Mouse (Mus musculus) embryonic fibroblast, embryonic 13.5 days (primary cell): ENCODE measurements around the gene Iqcf4. TPM values are rescaled to one million over a fixed set of nuclear protein-coding genes. Genes with fewer than 3 reads are reported as not detected.

Experiments used
- H3K27ac ChIP-seq: 2 replicates; pipeline ENCODE4 v1.5.1; 2012; ENCODE audit warnings: low read length, control low read depth, inconsistent platforms; ENCODE audit not compliant: insufficient read depth
- H3K4me1 ChIP-seq: 2 replicates; pipeline ENCODE4 v1.6.1; 2011; ENCODE audit warnings: low read length; ENCODE audit not compliant: control insufficient read depth, insufficient read depth
- H3K4me3 ChIP-seq: 2 replicates; pipeline ENCODE4 v1.5.1; 2011; ENCODE audit warnings: mild to moderate bottlenecking, control low read depth, low read length; ENCODE audit not compliant: insufficient read depth
- CTCF ChIP-seq: IDR thresholded peaks from 2 replicates; pipeline ENCODE4 v1.5.1; 2011; ENCODE audit warnings: mild to moderate bottlenecking, control low read depth, low read length, moderate library complexity, borderline replicate concordance; ENCODE audit not compliant: insufficient read depth
- POLR2A ChIP-seq: IDR thresholded peaks from 2 replicates; pipeline ENCODE4 v1.6.1; 2011; ENCODE audit warnings: low read depth, mild to moderate bottlenecking, control low read depth, low read length, moderate library complexity
- polyA plus RNA-seq: library from polyadenylated mRNA; stranded (reverse); fragments of >200 nt; gene quantifications from 2 replicates; pipeline ENCODE4 v1.2.4, GENCODE M21; 2011; ENCODE audit warnings: low read depth; ENCODE audit not compliant: missing spikeins, insufficient read length

Gene Iqcf4
- polyA plus RNA-seq, 1 experiment = not detected

- TF ChIP-seq POLR2A = no peak
- no peak for TF ChIP-seq CTCF
- H3K27ac ChIP-seq = no peak overlapping the region
- H3K4me3 ChIP-seq = no peak overlapping the region
- H3K4me1 ChIP-seq = no peaks in the 10 kb centered on the region
These were observed 11.8 kb upstream of the Iqcf4 start for GRCm38 (mm10) chr9:106582552-106582951.

- H3K27ac ChIP-seq = no peak overlapping the region
- TF ChIP-seq CTCF = no peak
- no peak for TF ChIP-seq POLR2A
- H3K4me1 ChIP-seq = no peaks in the 10 kb centered on the region
- no peak overlapping the region for H3K4me3 ChIP-seq
These were observed 9.2 kb upstream of the Iqcf4 start for GRCm38 (mm10) chr9:106580016-106580415.

GRCm38 (mm10) chr9:106576112-106576511, 5.3 kb upstream of the Iqcf4 start:
- Histone ChIP-seq H3K4me3 (no peak overlapping the region), H3K27ac (no peak overlapping the region), H3K4me1 (no peaks in the 10 kb centered on the region)
- TF ChIP-seq POLR2A = no peak
- TF ChIP-seq CTCF = no peak

- TF ChIP-seq CTCF (no peak), POLR2A (no peak)
- H3K4me3 ChIP-seq = no peak overlapping the region
- H3K4me1 ChIP-seq = no peaks in the 10 kb centered on the region
- no peak overlapping the region for H3K27ac ChIP-seq
These were observed 2.6 kb upstream of the Iqcf4 start for GRCm38 (mm10) chr9:106573366-106573765.

- no peak for TF ChIP-seq CTCF
- no peak for TF ChIP-seq POLR2A
- H3K4me3 ChIP-seq = no peak overlapping the region
- no peaks in the 10 kb centered on the region for H3K4me1 ChIP-seq
- no peak overlapping the region for H3K27ac ChIP-seq
These were observed 1.4 kb upstream of the Iqcf4 start for GRCm38 (mm10) chr9:106572186-106572585.

GRCm38 (mm10) chr9:106566437-106566836, 4.4 kb downstream of the Iqcf4 start:
- no peak for TF ChIP-seq POLR2A
- TF ChIP-seq CTCF = no peak
- H3K4me3 ChIP-seq = no peak overlapping the region
- H3K27ac ChIP-seq = no peak overlapping the region
- no peaks in the 10 kb centered on the region for H3K4me1 ChIP-seq

GRCm38 (mm10) chr9:106564025-106564424, 6.8 kb downstream of the Iqcf4 start:
- Histone ChIP-seq H3K4me3 (no peak overlapping the region), H3K27ac (no peak overlapping the region), H3K4me1 (no peaks in the 10 kb centered on the region)
- TF ChIP-seq POLR2A (no peak), CTCF (no peak)

GRCm38 (mm10) chr9:106562291-106562690, 8.5 kb downstream of the Iqcf4 start:
- TF ChIP-seq CTCF = no peak
- no peak for TF ChIP-seq POLR2A
- Histone ChIP-seq H3K27ac (no peak overlapping the region), H3K4me1 (no peaks in the 10 kb centered on the region), H3K4me3 (no peak overlapping the region)

GRCm38 (mm10) chr9:106561531-106561930, 9.3 kb downstream of the Iqcf4 start, which contains the start of gene Iqcf3:
Iqcf3 (minus strand) TSS chr9:106561631.
- H3K4me1 ChIP-seq = no peaks in the 10 kb centered on the region
- no peak within 1 kb of the TSS for H3K27ac ChIP-seq
- no peak within 1 kb of the TSS for H3K4me3 ChIP-seq
- TF ChIP-seq CTCF (no peak), POLR2A (no peak)

GRCm38 (mm10) chr9:106534975-106535374, 35.8 kb downstream of the Iqcf4 start:
- TF ChIP-seq CTCF (no peak), POLR2A (no peak)
- no peak overlapping the region for H3K27ac ChIP-seq
- H3K4me3 ChIP-seq = no peak overlapping the region
- no peaks in the 10 kb centered on the region for H3K4me1 ChIP-seq

GRCm38 (mm10) chr9:106534296-106534695, 36.5 kb downstream of the Iqcf4 start:
- Histone ChIP-seq H3K27ac (no peak overlapping the region), H3K4me1 (no peaks in the 10 kb centered on the region), H3K4me3 (no peak overlapping the region)
- TF ChIP-seq POLR2A (no peak), CTCF (no peak)

- TF ChIP-seq CTCF = peak; percentile 85; the same call in 1 of the 2 replicates
- TF ChIP-seq POLR2A = no peak
- H3K4me1 ChIP-seq = no peaks in the 10 kb centered on the region
- no peak overlapping the region for H3K27ac ChIP-seq
- H3K4me3 ChIP-seq = no peak overlapping the region
These were observed 39.0 kb downstream of the Iqcf4 start for GRCm38 (mm10) chr9:106531833-106532232.
